Mouse (Mus musculus) kidney, adult 2 months (tissue): ENCODE results near the gene Tctn1.

Experiments used
- CTCF ChIP-seq: fragments of 200-500 bp; conservative IDR thresholded peaks from 2 replicates; pipeline ENCODE4 v1.5.1; 2011; ENCODE audit warnings: low read depth, mild to moderate bottlenecking, control low read depth, low read length, moderate library complexity, mixed read lengths; ENCODE audit not compliant: insufficient read depth, insufficient read length
- POLR2A ChIP-seq: fragments of 200-500 bp; IDR thresholded peaks from one replicate; pipeline ENCODE4 v1.6.1; 2011; ENCODE audit warnings: low read depth, low read length, control low read depth

GRCm38 (mm10) chr5:122285767-122286150, 21.5 kb upstream of the Tctn1 start:
- no peak for TF ChIP-seq CTCF
- TF ChIP-seq POLR2A = no peak
